Mouse (Mus musculus) macrophage (primary cell): ENCODE results near the gene Grpel1. TPM values are rescaled to one million over a fixed set of nuclear protein-coding genes. Genes with fewer than 3 reads are reported as not detected.

ENCODE experiments used
- H3K27ac ChIP-seq: fragments of 350-480 bp; formaldehyde crosslinking; 2 replicates; pipeline ENCODE4 v1.9.0; 2021
- H3K36me3 ChIP-seq: fragments of 350-480 bp; formaldehyde crosslinking; 2 replicates; pipeline ENCODE4 v1.9.0; 2021; ENCODE audit errors: inconsistent target
- H3K4me3 ChIP-seq: fragments of 350-480 bp; formaldehyde crosslinking; 2 replicates; pipeline ENCODE4 v1.9.0; 2021; ENCODE audit errors: inconsistent target
- H3K79me2 ChIP-seq: fragments of 350-480 bp; formaldehyde crosslinking; 2 replicates; pipeline ENCODE4 v1.9.0; 2021; ENCODE audit errors: inconsistent target
- WGBS: methylation state at CpG from one replicate; pipeline ENCODE4 v1.1.7; 2026; ENCODE audit warnings: inconsistent platforms; ENCODE audit not compliant: missing documents; 5-methylcytosine and 5-hydroxymethylcytosine counted together
- polyA plus RNA-seq: library from polyadenylated mRNA; stranded (reverse); fragments of 250-400 nt; gene quantifications from 3 replicates; pipeline ENCODE4 v1.2.4, GENCODE M21; 2018; ENCODE audit warnings: inconsistent platforms
- total RNA-seq, 78 experiments: library from RNA; depleted of rRNA; stranded (reverse); fragments of 250-400 nt; gene quantifications; 1 replicate in 9 of 78; 2 replicates in 24 of 78; 3 replicates in 43 of 78; 4 replicates in 2 of 78; pipeline ENCODE4 v1.2.4; 2018; ENCODE audit warnings: inconsistent platforms in 56 of 78

Grpel1 gene
- 10 to 100 TPM in 1 of 26 experiments, 1 to 10 TPM in 25; 1.1 to 14.6 (median 5.4) TPM for total RNA-seq (2018; cell fraction: chromatin; rRNA removed)
- 10 to 100 TPM; 13.7 to 20.3 (median 16.7) TPM for total RNA-seq (2018; cell fraction: cytosol; rRNA removed)
- 10 to 100 TPM in 4 of 26 experiments, 1 to 10 TPM in 22; 2.1 to 11.4 (median 5.5) TPM for total RNA-seq (2018; cell fraction: nucleus; rRNA removed)
- 11.8 to 24.3 TPM (median 14.8 TPM) in 3 replicates for polyA plus RNA-seq

DNA sequence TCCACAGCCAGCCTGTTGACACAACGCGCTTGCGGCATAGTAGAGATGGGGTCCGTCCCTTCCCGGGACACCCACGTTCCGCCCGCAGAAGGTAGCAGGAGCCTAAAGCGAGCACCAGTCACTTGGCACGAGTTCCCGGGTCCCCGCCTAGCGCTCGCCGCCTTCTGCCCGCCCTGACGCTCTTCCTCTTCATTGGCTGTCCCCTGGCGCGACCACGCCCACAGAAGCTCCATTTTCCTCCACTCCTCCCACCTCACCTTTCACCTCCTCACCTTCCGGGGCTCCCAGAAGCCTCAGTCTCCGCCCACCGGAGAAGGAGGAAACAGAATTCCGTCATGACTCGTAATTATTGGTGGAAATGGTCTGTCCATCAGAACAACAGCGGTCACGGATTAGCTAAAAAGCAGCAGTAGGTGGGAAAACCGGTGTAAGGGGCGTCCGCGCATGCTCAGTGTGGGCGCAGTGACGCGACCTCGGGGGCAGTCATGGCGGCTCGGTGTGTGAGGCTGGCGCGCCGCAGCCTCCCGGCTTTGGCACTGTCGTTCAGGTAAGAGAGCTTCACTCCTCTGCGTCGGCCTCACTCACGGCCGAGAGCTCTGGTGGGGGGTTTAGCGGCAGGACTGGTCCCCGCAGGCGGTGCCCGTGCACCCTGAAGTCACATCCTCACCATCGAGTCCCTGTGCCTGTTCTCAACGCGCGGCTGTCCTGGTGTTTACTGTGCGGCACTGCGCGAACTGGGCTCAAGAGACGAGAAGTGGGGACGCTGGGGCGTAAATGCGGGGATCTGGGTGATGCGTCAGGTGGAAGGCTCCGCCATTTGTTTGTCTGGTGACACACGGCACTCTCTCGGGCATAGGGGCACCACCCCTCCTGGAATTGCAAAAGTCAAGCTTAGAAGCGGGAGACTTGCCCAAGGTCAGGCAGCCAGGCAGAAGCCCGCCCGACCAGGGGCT, at the start of gene Grpel1:
Grpel1 (plus strand) TSS at position 290 of the 953 bp plus-strand sequence.
- 2% methylated on average over 60 of the region's 68 CpGs for WGBS
- Histone ChIP-seq H3K36me3 (peaks cover 13% of the 10 kb centered on the region; the same call in 1 of the 2 replicates), H3K79me2 (peaks cover 49% of the 10 kb centered on the region), H3K27ac (peak within 1 kb of the TSS; percentile 70), H3K4me3 (peak within 1 kb of the TSS; percentile 100)

- Histone ChIP-seq H3K4me3 (no peak overlapping the region), H3K79me2 (no peaks in the 10 kb centered on the region), H3K27ac (no peak overlapping the region), H3K36me3 (no peaks in the 10 kb centered on the region)
- WGBS: 74% methylated on average over 3 of the region's 3 CpGs
Observed at GRCm38 (mm10) chr5:36419861-36420260, 44.9 kb upstream of the Grpel1 start.

- no peaks in the 10 kb centered on the region for H3K79me2 ChIP-seq
- H3K4me3 ChIP-seq: no peak overlapping the region
- H3K27ac ChIP-seq: no peak overlapping the region
- H3K36me3 ChIP-seq: no peaks in the 10 kb centered on the region
Observed at GRCm38 (mm10) chr5:36422689-36423088, 42.1 kb upstream of the Grpel1 start.

DNA sequence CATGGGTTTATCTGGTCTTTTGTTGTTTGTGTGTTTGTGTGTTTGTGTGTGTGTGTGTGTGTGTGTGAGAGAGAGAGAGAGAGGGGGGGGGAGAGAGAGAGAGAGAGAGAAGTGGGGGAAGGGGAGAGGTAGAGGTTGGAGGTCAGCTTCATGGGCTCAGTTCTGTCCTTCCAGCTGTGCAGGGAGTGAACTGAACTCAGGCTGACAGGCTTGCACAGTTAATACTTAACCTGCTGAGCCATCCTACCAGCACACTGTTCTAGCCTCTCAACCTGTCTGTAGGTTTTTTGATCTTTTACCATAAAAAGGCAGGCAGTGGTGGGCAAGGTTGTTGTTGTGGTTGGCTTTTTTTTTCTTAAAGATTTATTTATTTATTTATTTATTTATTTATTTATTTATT, 40.1 kb upstream of the Grpel1 start:
- H3K36me3 ChIP-seq: no peaks in the 10 kb centered on the region
- no peak overlapping the region for H3K27ac ChIP-seq
- no peaks in the 10 kb centered on the region for H3K79me2 ChIP-seq
- no peak overlapping the region for H3K4me3 ChIP-seq

DNA sequence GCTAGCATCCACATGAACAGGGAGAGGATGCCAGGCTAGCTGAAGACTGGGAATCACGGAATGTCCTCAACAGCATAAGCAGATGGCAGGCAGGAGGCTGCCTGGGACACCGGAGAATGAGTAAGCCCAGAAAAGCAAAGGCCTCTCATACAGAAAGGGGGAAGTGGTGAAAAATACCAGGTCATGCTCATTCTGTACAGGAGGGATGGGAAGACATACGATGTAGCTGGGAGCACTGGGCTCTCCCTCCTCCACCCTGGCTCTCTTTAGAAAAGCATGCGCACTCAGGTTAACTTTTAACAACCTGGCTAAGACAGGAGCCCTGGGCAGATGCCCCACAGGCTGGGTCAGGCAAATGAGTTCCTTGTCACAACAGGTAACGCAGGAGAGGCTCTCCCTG, 38.4 kb upstream of the Grpel1 start:
- WGBS: 35% methylated on average over 5 of the region's 5 CpGs
- Histone ChIP-seq H3K27ac (no peak overlapping the region), H3K4me3 (no peak overlapping the region), H3K36me3 (no peaks in the 10 kb centered on the region), H3K79me2 (no peaks in the 10 kb centered on the region)

GRCm38 (mm10) chr5:36427831-36428230, 37.0 kb upstream of the Grpel1 start:
- H3K36me3 ChIP-seq: no peaks in the 10 kb centered on the region
- no peaks in the 10 kb centered on the region for H3K79me2 ChIP-seq
- WGBS: 31% methylated on average over 11 of the region's 11 CpGs
- no peak overlapping the region for H3K4me3 ChIP-seq
- H3K27ac ChIP-seq: no peak overlapping the region

- Histone ChIP-seq H3K79me2 (no peaks in the 10 kb centered on the region), H3K27ac (no peak overlapping the region), H3K4me3 (no peak overlapping the region), H3K36me3 (no peaks in the 10 kb centered on the region)
- WGBS: 93% methylated on average over 3 of the region's 3 CpGs
Observed at GRCm38 (mm10) chr5:36429551-36429950, 35.2 kb upstream of the Grpel1 start.

- no peak overlapping the region for H3K4me3 ChIP-seq
- H3K27ac ChIP-seq: no peak overlapping the region
- no peaks in the 10 kb centered on the region for H3K79me2 ChIP-seq
- no peaks in the 10 kb centered on the region for H3K36me3 ChIP-seq
- 80% methylated on average over 2 of the region's 2 CpGs for WGBS
Observed at GRCm38 (mm10) chr5:36431711-36432110, 33.1 kb upstream of the Grpel1 start.

- WGBS: 87% methylated on average over 9 of the region's 9 CpGs
- H3K27ac ChIP-seq: no peak overlapping the region
- no peaks in the 10 kb centered on the region for H3K79me2 ChIP-seq
- H3K4me3 ChIP-seq: no peak overlapping the region
- no peaks in the 10 kb centered on the region for H3K36me3 ChIP-seq
Observed at GRCm38 (mm10) chr5:36434398-36434967, 30.3 kb upstream of the Grpel1 start.

- Histone ChIP-seq H3K27ac (no peak overlapping the region), H3K4me3 (no peak overlapping the region), H3K36me3 (no peaks in the 10 kb centered on the region), H3K79me2 (no peaks in the 10 kb centered on the region)
- 66% methylated on average over 4 of the region's 4 CpGs for WGBS
Observed at GRCm38 (mm10) chr5:36436858-36437257, 27.9 kb upstream of the Grpel1 start.

DNA sequence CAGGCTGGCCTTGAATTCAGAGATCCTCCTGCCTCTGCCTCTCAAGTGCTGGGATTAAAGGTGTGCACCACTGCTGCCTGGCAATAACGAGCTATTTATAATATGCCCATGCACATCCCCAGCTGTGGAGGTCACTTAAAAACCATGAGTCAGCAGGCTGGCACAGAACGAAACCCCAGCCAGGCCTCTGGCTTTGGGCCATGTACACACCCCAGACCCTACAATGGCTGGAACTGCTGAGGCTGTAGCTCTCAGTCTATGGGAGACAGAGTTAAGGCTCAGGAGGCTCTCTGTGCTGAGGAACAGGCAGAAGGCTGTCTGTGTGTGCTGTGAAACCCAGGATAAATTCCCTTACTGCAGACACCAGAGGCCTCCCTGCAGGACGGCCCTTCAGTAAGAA, 24.1 kb upstream of the Grpel1 start:
- Histone ChIP-seq H3K36me3 (no peaks in the 10 kb centered on the region), H3K4me3 (no peak overlapping the region), H3K27ac (no peak overlapping the region), H3K79me2 (no peaks in the 10 kb centered on the region)
- 57% methylated on average over 3 of the region's 3 CpGs for WGBS

- Histone ChIP-seq H3K27ac (no peak overlapping the region), H3K4me3 (no peak overlapping the region), H3K79me2 (no peaks in the 10 kb centered on the region), H3K36me3 (no peaks in the 10 kb centered on the region)
- 70% methylated on average over 4 of the region's 4 CpGs for WGBS
Observed at GRCm38 (mm10) chr5:36444611-36445010, 20.2 kb upstream of the Grpel1 start.

GRCm38 (mm10) chr5:36445028-36445427, 19.8 kb upstream of the Grpel1 start:
- no peaks in the 10 kb centered on the region for H3K36me3 ChIP-seq
- 38% methylated on average over 6 of the region's 8 CpGs for WGBS
- H3K4me3 ChIP-seq: no peak overlapping the region
- H3K27ac ChIP-seq: no peak overlapping the region
- no peaks in the 10 kb centered on the region for H3K79me2 ChIP-seq

DNA sequence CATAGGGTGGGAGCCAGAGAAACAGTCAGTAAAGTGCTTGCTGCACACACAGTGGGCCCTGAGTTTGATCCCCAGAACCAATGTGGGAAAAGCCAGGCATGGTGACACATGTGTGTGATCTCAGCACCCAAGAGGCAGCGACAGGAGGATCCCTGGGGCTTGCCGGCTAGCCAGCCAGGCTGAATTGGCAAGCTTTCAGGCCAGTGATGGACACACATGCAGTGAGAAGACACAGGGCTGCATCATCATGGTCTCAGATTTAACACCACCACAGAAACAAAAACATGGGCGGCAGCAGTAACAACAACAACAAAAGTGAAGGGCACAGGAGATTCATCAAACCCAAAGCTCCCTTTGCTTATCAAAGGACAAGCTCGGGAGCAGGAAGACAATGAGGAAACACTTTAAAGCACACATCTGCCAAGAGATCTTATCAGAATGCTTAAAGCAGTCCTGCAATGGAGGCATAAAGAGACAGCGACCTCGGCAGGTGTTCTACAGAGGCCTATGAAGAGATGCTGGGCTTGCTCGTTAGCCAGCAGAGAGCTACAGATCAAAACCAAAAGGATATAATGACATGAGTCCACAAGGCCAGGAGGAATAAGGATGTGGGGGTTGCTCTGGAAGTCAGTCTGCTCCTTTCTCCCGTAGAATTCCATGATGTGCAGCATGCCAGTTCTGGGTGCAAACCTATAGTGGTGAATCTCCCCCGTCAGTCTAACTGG, 18.5 kb upstream of the Grpel1 start:
- no peaks in the 10 kb centered on the region for H3K36me3 ChIP-seq
- WGBS: 45% methylated on average over 9 of the region's 9 CpGs
- H3K79me2 ChIP-seq: no peaks in the 10 kb centered on the region
- H3K4me3 ChIP-seq: no peak overlapping the region
- no peak overlapping the region for H3K27ac ChIP-seq
